Mouse (Mus musculus): ENCODE measurements around the gene Nptx1. TPM values are rescaled to one million over a fixed set of nuclear protein-coding genes. Genes with fewer than 3 reads are reported as not detected.

Nptx1 gene
- total and polyA plus RNA-seq, 2 experiments, result 0.09 TPM

GRCm38 (mm10) chr11:119491690-119492087 lies 55.9 kb downstream of the Nptx1 start:
- peaks cover 4% of the 10 kb centered on the region for H3K4me1 ChIP-seq (ENCODE audit: control insufficient read depth, insufficient read depth, low read length)
- H3K9ac ChIP-seq (ENCODE audit: low read depth, low read length), result peak overlapping the region; percentile 96
- H3K36me3 ChIP-seq (ENCODE audit: control insufficient read depth, insufficient read depth, low read length), result peaks cover 10% of the 10 kb centered on the region
- H3K4me3 ChIP-seq (ENCODE audit: insufficient read depth, low read depth, low read length), result peak overlapping the region; percentile 86
- peaks cover 3% of the 10 kb centered on the region; the same call in 1 of the 2 replicates for H3K79me2 ChIP-seq (ENCODE audit: control insufficient read depth, insufficient read depth, low read length)
- H3K27ac ChIP-seq (replicated peaks; ENCODE audit: insufficient read depth, low read depth, low read length), result 0 out of 2 replicates have a peak overlapping the region, but pooled peaks have one; percentile 18
- no peaks in the 10 kb centered on the region for H3K27me3 ChIP-seq (ENCODE audit: control insufficient read depth, insufficient read depth, low read length)
- no peak for TF ChIP-seq POLR2A (IDR thresholded peaks at IDR 0.05; ENCODE audit: extremely low read depth, insufficient read depth, low read length)
- no peak for TF ChIP-seq CTCF (IDR thresholded peaks at IDR 0.05; ENCODE audit: low read depth, low read length)
- 4% methylated on average over 27 of the region's 27 CpGs for WGBS
- no peak for DNase-seq (ENCODE audit: extremely low read depth, low read depth, low spot score)

GRCm38 (mm10) chr11:119490861-119491689 lies 56.5 kb downstream of the Nptx1 start, which contains the start of gene Endov:
TSS of gene Endov (plus strand) at chr11:119491347.
- Histone ChIP-seq H3K27me3 (ENCODE audit: control insufficient read depth, insufficient read depth, low read length) (no peaks in the 10 kb centered on the region), H3K9ac (ENCODE audit: low read depth, low read length) (peak within 1 kb of the TSS; percentile 96), H3K4me1 (ENCODE audit: control insufficient read depth, insufficient read depth, low read length) (peaks cover 4% of the 10 kb centered on the region), H3K4me3 (ENCODE audit: insufficient read depth, low read depth, low read length) (peak within 1 kb of the TSS; percentile 86), H3K27ac (replicated peaks; ENCODE audit: insufficient read depth, low read depth, low read length) (peak within 1 kb of the TSS; percentile 93), H3K36me3 (ENCODE audit: control insufficient read depth, insufficient read depth, low read length) (peaks cover 15% of the 10 kb centered on the region), H3K79me2 (ENCODE audit: control insufficient read depth, insufficient read depth, low read length) (peaks cover 3% of the 10 kb centered on the region; the same call in 1 of the 2 replicates)
- TF ChIP-seq CTCF (IDR thresholded peaks at IDR 0.05; ENCODE audit: low read depth, low read length), result peak; percentile 89
- 0 out of 2 replicates have a peak, but pooled peaks have one; percentile 28 for TF ChIP-seq POLR2A (IDR thresholded peaks at IDR 0.05; ENCODE audit: extremely low read depth, insufficient read depth, low read length)
- peak; percentile 85 for DNase-seq (ENCODE audit: extremely low read depth, low read depth, low spot score)
- 1% methylated on average over 66 of the region's 66 CpGs for WGBS

Other genes starting within 250 kb of the Nptx1 start
- gene Eif4a3, start 247.7 kb downstream of the Nptx1 start, total RNA-seq (2014; rRNA removed), result 57.3 and 64.2 TPM in 2 replicates
- gene Eif4a3, start 247.7 kb downstream of the Nptx1 start, polyA plus RNA-seq (2012; rRNA removed), result 49.8 and 61.5 TPM in 2 replicates
- gene Card14, start 240.0 kb downstream of the Nptx1 start, total RNA-seq (2014; rRNA removed), result 0.09 and 0.20 TPM in 2 replicates
- 0.10 and 0.22 TPM in 2 replicates for gene Card14, start 240.0 kb downstream of the Nptx1 start, polyA plus RNA-seq (2012; rRNA removed)
- gene Sgsh, start 192.2 kb downstream of the Nptx1 start, total RNA-seq (2014; rRNA removed), result 2.1 and 2.6 TPM in 2 replicates
- gene Sgsh, start 192.2 kb downstream of the Nptx1 start, polyA plus RNA-seq (2012; rRNA removed), result 8.7 and 11.9 TPM in 2 replicates
- gene Slc26a11, start 192.2 kb downstream of the Nptx1 start, total RNA-seq (2014; rRNA removed), result 2.5 and 3.9 TPM in 2 replicates
- gene Slc26a11, start 192.2 kb downstream of the Nptx1 start, polyA plus RNA-seq (2012; rRNA removed), result 5.3 and 7.5 TPM in 2 replicates
- gene Rnf213, start 154.7 kb downstream of the Nptx1 start, total RNA-seq (2014; rRNA removed), result 43.4 and 43.5 TPM in 2 replicates
- gene Rnf213, start 154.7 kb downstream of the Nptx1 start, polyA plus RNA-seq (2012; rRNA removed), result 11.1 and 16.9 TPM in 2 replicates
- gene Endov, start 56.4 kb downstream of the Nptx1 start, total RNA-seq (2014; rRNA removed), result 2.3 and 2.6 TPM in 2 replicates
- 8.7 and 9.8 TPM in 2 replicates for gene Endov, start 56.4 kb downstream of the Nptx1 start, polyA plus RNA-seq (2012; rRNA removed)
- 11.2 and 17.7 TPM in 2 replicates for gene Rptor, start 55.2 kb upstream of the Nptx1 start, total RNA-seq (2014; rRNA removed)
- gene Rptor, start 55.2 kb upstream of the Nptx1 start, polyA plus RNA-seq (2012; rRNA removed), result 18.4 and 18.6 TPM in 2 replicates